Mouse (Mus musculus) lung, postnatal 0 days (tissue): ENCODE measurements around the gene Olfr632. TPM values are rescaled to one million over a fixed set of nuclear protein-coding genes. Genes with fewer than 3 reads are reported as not detected.
"Not testable (repeated sequence)": the region's sequence is repeated elsewhere in the genome, so short reads cannot be mapped to it uniquely, and the experiment has no call there.

Source experiments
- ATAC-seq: fragments of 200-750 bp; cut with Nextera tagmentation; 2 replicates; pipeline ENCODE4 v1.8.0; 2017; ENCODE audit warnings: moderate library complexity
- DNase-seq: peaks from one replicate; pipeline ENCODE4 v3.0.0-alpha.2; 2016; ENCODE audit warnings: low spot score
- H3K27ac ChIP-seq: fragments of 300-500 bp; sonication (generic); 2 replicates; pipeline ENCODE4 v1.5.1; 2014; ENCODE audit warnings: antibody characterized with exemption, mild to moderate bottlenecking, low read length, mixed read lengths
- H3K27me3 ChIP-seq: fragments of 300-500 bp; sonication (generic); replicated peaks from 2 replicates; pipeline ENCODE4 v1.6.1; 2014; ENCODE audit warnings: low read length, mixed read lengths; ENCODE audit not compliant: insufficient read depth
- H3K36me3 ChIP-seq: fragments of 300-500 bp; sonication (generic); 2 replicates; pipeline ENCODE4 v1.6.1; 2014; ENCODE audit warnings: low read length, mixed read lengths; ENCODE audit not compliant: insufficient read depth
- H3K4me1 ChIP-seq: fragments of 300-500 bp; sonication (generic); 2 replicates; pipeline ENCODE4 v1.6.1; 2014; ENCODE audit warnings: antibody characterized with exemption, low read depth, low read length, mixed read lengths; ENCODE audit not compliant: insufficient read depth
- H3K4me2 ChIP-seq: fragments of 300-500 bp; sonication (generic); replicated peaks from 2 replicates; pipeline ENCODE4 v1.6.1; 2014; ENCODE audit warnings: low read depth, mild to moderate bottlenecking, low read length, moderate library complexity, mixed read lengths
- H3K4me3 ChIP-seq: fragments of 300-500 bp; sonication (generic); 2 replicates; pipeline ENCODE4 v1.5.1; 2014; ENCODE audit warnings: low read depth, low read length
- H3K9ac ChIP-seq: fragments of 300-500 bp; sonication (generic); replicated peaks from 2 replicates; pipeline ENCODE4 v1.6.1; 2014; ENCODE audit warnings: low read depth, mild to moderate bottlenecking
- H3K9me3 ChIP-seq: fragments of 300-500 bp; sonication (generic); 2 replicates; pipeline ENCODE4 v1.6.1; 2016; ENCODE audit warnings: low read length, mixed read lengths
- CTCF ChIP-seq: IDR thresholded peaks from 2 replicates; pipeline ENCODE4 v1.5.1; 2016; ENCODE audit warnings: antibody characterized with exemption, mild to moderate bottlenecking
- EP300 ChIP-seq: IDR thresholded peaks from 2 replicates; pipeline ENCODE4 v1.6.1; 2016; ENCODE audit warnings: antibody characterized with exemption, mild to moderate bottlenecking, control low read depth
- WGBS: fragments of 180-500 bp; shearing (Covaris S2); extraction: QIAGEN DNeasy Blood & Tissue Kit; methylation state at CpG from one replicate; pipeline ENCODE4 v1.1.7; 2014; 5-methylcytosine and 5-hydroxymethylcytosine counted together
- polyA plus RNA-seq: library from polyadenylated mRNA; unstranded; fragments of >200 nt; fragmentation: Nextera tagmentation; extraction: Ambion mirVana; gene quantifications from 2 replicates; pipeline ENCODE4 v1.2.1, GENCODE M21; 2015

The Olfr632 gene
- polyA plus RNA-seq, 1 experiment from 2014 or later: not detected

- Histone ChIP-seq H3K4me3 (no peak overlapping the region), H3K4me2 (no peak overlapping the region), H3K36me3 (no peaks in the 10 kb centered on the region), H3K27ac (no peak overlapping the region), H3K9ac (no peak overlapping the region), H3K4me1 (no peaks in the 10 kb centered on the region), H3K27me3 (no peaks in the 10 kb centered on the region), H3K9me3 (no peaks in the 10 kb centered on the region)
- TF ChIP-seq EP300 (no peak), CTCF (no peak)
- no peak for ATAC-seq
- no peak for DNase-seq
These were observed 18.8 kb upstream of the Olfr632 start for GRCm38 (mm10) chr7:103915338-103915737.

- no peaks in the 10 kb centered on the region for H3K9me3 ChIP-seq
- no peak for TF ChIP-seq EP300
- TF ChIP-seq CTCF: no peak
- H3K9ac ChIP-seq: no peak within 1 kb of the TSS
- no peak within 1 kb of the TSS for H3K4me3 ChIP-seq
- no peak within 1 kb of the TSS for H3K27ac ChIP-seq
- no peak within 1 kb of the TSS for H3K4me2 ChIP-seq
- ATAC-seq: no peak
- H3K4me1 ChIP-seq: no peaks in the 10 kb centered on the region
- no peak for DNase-seq
- H3K36me3 ChIP-seq: no peaks in the 10 kb centered on the region
- no peaks in the 10 kb centered on the region for H3K27me3 ChIP-seq
These were observed 5.6 kb upstream of the Olfr632 start, which contains the start of gene Olfr631 for GRCm38 (mm10) chr7:103928525-103928924. Olfr631 (plus strand) TSS chr7:103928825.

GRCm38 (mm10) chr7:103942730-103943129 lies 8.6 kb downstream of the Olfr632 start:
- WGBS: 27% methylated on average over 2 of the region's 2 CpGs
- TF ChIP-seq CTCF (peak; percentile 80), EP300 (no peak)
- no peaks in the 10 kb centered on the region for H3K36me3 ChIP-seq

GRCm38 (mm10) chr7:103944137-103944536 lies 10.0 kb downstream of the Olfr632 start, which contains the start of gene Olfr633:
Olfr633 (plus strand) TSS chr7:103944437.
- DNase-seq: no peak

More at GRCm38 (mm10) chr7:103942730-103943129, 8.6 kb downstream of the Olfr632 start:
- Histone ChIP-seq H3K4me3 (no peak overlapping the region), H3K4me2 (no peak overlapping the region), H3K4me1 (no peaks in the 10 kb centered on the region), H3K9ac (no peak overlapping the region), H3K9me3 (no peaks in the 10 kb centered on the region), H3K27me3 (no peaks in the 10 kb centered on the region), H3K27ac (no peak overlapping the region)
- no peak for ATAC-seq
- peak; percentile 53 for DNase-seq

GRCm38 (mm10) chr7:103966873-103967272 lies 32.7 kb downstream of the Olfr632 start:
- H3K9me3 ChIP-seq, H3K36me3 ChIP-seq, H3K27ac ChIP-seq, H3K4me2 ChIP-seq, H3K4me1 ChIP-seq, H3K27me3 ChIP-seq, DNase-seq, H3K4me3 ChIP-seq, ATAC-seq, H3K9ac ChIP-seq: not testable (repeated sequence)
- 93% methylated on average over 22 of the region's 22 CpGs for WGBS

More at GRCm38 (mm10) chr7:103944137-103944536, 10.0 kb downstream of the Olfr632 start, which contains the start of gene Olfr633:
- Histone ChIP-seq H3K9me3 (no peaks in the 10 kb centered on the region), H3K4me3 (no peak within 1 kb of the TSS), H3K4me2 (no peak within 1 kb of the TSS), H3K27ac (no peak within 1 kb of the TSS), H3K9ac (no peak within 1 kb of the TSS), H3K36me3 (no peaks in the 10 kb centered on the region), H3K4me1 (no peaks in the 10 kb centered on the region), H3K27me3 (no peaks in the 10 kb centered on the region)
- no peak for ATAC-seq
- no peak for TF ChIP-seq EP300
- TF ChIP-seq CTCF: no peak

- 73% methylated on average over 1 of the region's 1 CpGs for WGBS
- Histone ChIP-seq H3K27me3 (no peaks in the 10 kb centered on the region), H3K9me3 (no peaks in the 10 kb centered on the region), H3K4me1 (no peaks in the 10 kb centered on the region), H3K27ac (no peak within 1 kb of the TSS), H3K36me3 (no peaks in the 10 kb centered on the region), H3K4me3 (no peak within 1 kb of the TSS), H3K9ac (no peak within 1 kb of the TSS), H3K4me2 (no peak within 1 kb of the TSS)
- DNase-seq (no peak), ATAC-seq (no peak)
- TF ChIP-seq CTCF: no peak
- no peak for TF ChIP-seq EP300
These were observed 36.7 kb downstream of the Olfr632 start, which contains the start of gene Olfr635 for GRCm38 (mm10) chr7:103970852-103971251. Olfr635 (plus strand) TSS chr7:103971152.

GRCm38 (mm10) chr7:103971782-103972181 lies 37.6 kb downstream of the Olfr632 start:
- Histone ChIP-seq H3K27me3 (no peaks in the 10 kb centered on the region), H3K4me1 (no peaks in the 10 kb centered on the region), H3K4me2 (no peak overlapping the region), H3K27ac (no peak overlapping the region), H3K4me3 (no peak overlapping the region), H3K9me3 (no peaks in the 10 kb centered on the region), H3K9ac (no peak overlapping the region), H3K36me3 (no peaks in the 10 kb centered on the region)
- 28% methylated on average over 1 of the region's 1 CpGs for WGBS
- DNase-seq: no peak
- no peak for TF ChIP-seq CTCF
- no peak for TF ChIP-seq EP300
- ATAC-seq: no peak

Other genes starting within 250 kb of the Olfr632 start
- gene Olfr243, start 219.7 kb upstream of the Olfr632 start, polyA plus RNA-seq: not detected in 2 replicates
- gene Olfr628, start 204.0 kb upstream of the Olfr632 start, polyA plus RNA-seq: not detected in 2 replicates
- not detected in 2 replicates for gene Olfr629, start 189.4 kb upstream of the Olfr632 start, polyA plus RNA-seq
- not detected in 2 replicates for gene Olfr630, start 177.0 kb upstream of the Olfr632 start, polyA plus RNA-seq
- 0.05 TPM in 1 of 2 replicates, not detected in the other for gene Olfr69, start 162.8 kb upstream of the Olfr632 start, polyA plus RNA-seq
- not detected in 2 replicates for gene Olfr68, start 154.6 kb upstream of the Olfr632 start, polyA plus RNA-seq
- gene Olfr67, start 142.5 kb upstream of the Olfr632 start, polyA plus RNA-seq: not detected in 2 replicates
- 4,793 and 5,487 TPM in 2 replicates for gene Hbb-bt, start 120.4 kb upstream of the Olfr632 start, polyA plus RNA-seq
- 19,829 and 23,579 TPM in 2 replicates for gene Hbb-bs, start 106.3 kb upstream of the Olfr632 start, polyA plus RNA-seq
- not detected in 2 replicates for gene Hbb-bh2, start 93.8 kb upstream of the Olfr632 start, polyA plus RNA-seq
- gene Hbb-bh1, start 91.2 kb upstream of the Olfr632 start, polyA plus RNA-seq: 0.27 TPM in 1 of 2 replicates, not detected in the other
- gene Hbb-y, start 81.1 kb upstream of the Olfr632 start, polyA plus RNA-seq: 11.4 and 11.9 TPM in 2 replicates
- gene Olfr66, start 48.1 kb upstream of the Olfr632 start, polyA plus RNA-seq: not detected in 2 replicates
- not detected in 2 replicates for gene Olfr64, start 39.9 kb upstream of the Olfr632 start, polyA plus RNA-seq
- 0.05 TPM in 1 of 2 replicates, not detected in the other for gene Olfr65, start 30.9 kb upstream of the Olfr632 start, polyA plus RNA-seq
- gene Olfr631, start 5.5 kb upstream of the Olfr632 start, polyA plus RNA-seq: not detected in 2 replicates
- not detected in 2 replicates for gene Olfr633, start 10.1 kb downstream of the Olfr632 start, polyA plus RNA-seq
- gene Olfr635, start 36.8 kb downstream of the Olfr632 start, polyA plus RNA-seq: not detected in 2 replicates
- not detected in 2 replicates for gene Olfr638, start 64.4 kb downstream of the Olfr632 start, polyA plus RNA-seq
- not detected in 2 replicates for gene Olfr639, start 83.0 kb downstream of the Olfr632 start, polyA plus RNA-seq
- not detected in 2 replicates for gene Olfr640, start 91.2 kb downstream of the Olfr632 start, polyA plus RNA-seq
- gene Olfr641, start 101.1 kb downstream of the Olfr632 start, polyA plus RNA-seq: not detected in 2 replicates
- gene Olfr642, start 118.3 kb downstream of the Olfr632 start, polyA plus RNA-seq: not detected in 2 replicates
- not detected in 2 replicates for gene 4930516K23Rik, start 127.1 kb downstream of the Olfr632 start, polyA plus RNA-seq
- not detected in 2 replicates for gene Olfr644, start 137.5 kb downstream of the Olfr632 start, polyA plus RNA-seq
- gene Olfr645, start 151.1 kb downstream of the Olfr632 start, polyA plus RNA-seq: not detected in 2 replicates
- gene Olfr646, start 170.5 kb downstream of the Olfr632 start, polyA plus RNA-seq: not detected in 2 replicates
- not detected in 2 replicates for gene Ubqln5, start 195.5 kb downstream of the Olfr632 start, polyA plus RNA-seq
- gene Olfr643, start 203.1 kb downstream of the Olfr632 start, polyA plus RNA-seq: not detected in 2 replicates
- not detected in 2 replicates for gene Ubqln3, start 208.9 kb downstream of the Olfr632 start, polyA plus RNA-seq
- gene Ubqlnl, start 216.2 kb downstream of the Olfr632 start, polyA plus RNA-seq: not detected in 2 replicates
- not detected in 2 replicates for gene Olfm5, start 230.5 kb downstream of the Olfr632 start, polyA plus RNA-seq
- 0.13 TPM in 1 of 2 replicates, not detected in the other for gene Olfr648, start 249.0 kb downstream of the Olfr632 start, polyA plus RNA-seq